Mouse (Mus musculus): ENCODE measurements around the gene Cdk16.
A peak's percentile ranks its signal among the peaks of the same experiment; 100 is the strongest.

GRCm38 (mm10) chrX:20658891-20659406 is 28.8 kb upstream of the Cdk16 start:
- no peak for TF ChIP-seq HCFC1 (IDR thresholded peaks at IDR 0.05; ENCODE audit: borderline replicate concordance, insufficient read depth, low read length)
- no peak for TF ChIP-seq MAFK (IDR thresholded peaks at IDR 0.05; ENCODE audit: insufficient read depth, low read depth, low read length)
- TF ChIP-seq CHD2 (IDR thresholded peaks at IDR 0.05; ENCODE audit: low read depth, low read length) = no peak
- no peak for TF ChIP-seq ZC3H11A (IDR thresholded peaks at IDR 0.05; ENCODE audit: borderline replicate concordance, low read depth, low read length)
- TF ChIP-seq ZNF384 (IDR thresholded peaks at IDR 0.05; ENCODE audit: low read depth, low read length) = peak; percentile 69; the same call in 1 of the 2 replicates

All from ES-E14 (cell line).